Mouse (Mus musculus): ENCODE measurements around the gene Wbp1l.
"Not testable (repeated sequence)": the region's sequence is repeated elsewhere in the genome, so short reads cannot be mapped to it uniquely, and the experiment has no call there.

Gene Wbp1l

DNA sequence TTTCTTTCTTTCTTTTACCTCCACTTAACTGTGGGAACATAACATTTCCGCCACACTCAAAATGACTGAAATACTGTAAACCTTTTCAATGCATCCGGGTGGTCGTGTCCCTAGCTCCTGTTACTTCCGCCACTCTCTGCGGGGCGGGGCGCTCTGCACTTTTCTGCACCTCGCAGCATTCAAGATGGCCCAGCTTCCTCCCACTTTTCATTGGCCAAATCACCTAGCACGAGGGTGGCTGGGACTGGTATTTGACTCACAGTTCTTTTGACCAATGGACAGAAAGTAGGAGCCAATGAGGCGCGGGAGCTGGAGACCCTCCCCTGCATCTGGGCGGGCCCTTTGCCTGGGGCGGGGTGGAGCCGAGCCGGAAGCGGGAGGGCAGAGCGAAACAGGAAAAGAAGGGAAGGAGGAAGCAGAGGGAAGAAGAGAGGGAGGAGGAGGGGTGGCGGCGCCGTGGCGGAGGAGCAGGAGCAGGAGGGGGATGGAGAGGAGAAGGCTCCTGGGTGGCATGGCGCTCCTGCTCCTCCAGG is at the start of gene Wbp1l:
Gene Wbp1l, plus strand, starts transcription at position 365 of the 533 bp plus-strand sequence.
- DNase-seq (ENCODE audit: low read depth, low spot score), result peak; percentile 100

DNA sequence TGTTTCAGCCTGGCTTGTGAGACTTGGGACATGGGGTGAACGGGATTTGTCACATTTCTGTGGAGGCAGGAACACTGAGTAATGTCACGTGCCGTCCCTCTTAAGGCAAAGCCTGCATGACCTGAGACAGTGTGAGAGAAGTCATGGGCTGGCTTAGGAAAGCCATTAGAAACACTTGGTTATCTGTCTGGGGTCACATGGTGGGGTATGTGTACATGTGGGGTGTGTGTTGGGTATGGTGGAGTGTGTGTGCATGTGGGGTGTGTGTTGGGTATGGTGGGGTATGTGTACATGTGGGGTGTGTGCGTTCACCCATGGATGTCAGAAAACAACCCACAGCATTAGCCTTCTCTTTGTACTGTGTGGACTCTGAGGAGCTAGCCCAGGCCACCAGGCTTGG is 48.5 kb upstream of the Wbp1l start:
- no peak for DNase-seq (ENCODE audit: low read depth, low spot score)

DNA sequence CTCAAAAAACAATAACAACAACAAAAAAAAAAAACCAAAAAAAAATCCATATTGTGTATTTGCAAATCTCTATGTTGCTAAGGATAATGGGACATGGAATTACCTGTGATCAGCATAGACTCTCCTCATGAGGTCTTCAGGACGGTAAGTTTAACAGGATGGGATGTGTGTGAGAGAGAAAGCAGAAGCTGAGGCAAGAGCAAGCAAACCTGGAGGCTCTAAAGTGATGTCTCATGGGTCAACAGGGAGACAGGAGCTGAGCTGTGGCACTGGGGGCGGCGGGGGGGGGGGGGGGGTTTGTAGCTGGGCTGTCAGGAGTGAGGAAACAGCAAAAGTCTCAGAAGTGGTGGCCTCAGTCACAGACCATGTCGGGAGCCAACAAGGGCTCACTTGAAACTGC is 46.4 kb upstream of the Wbp1l start:
- no peak for DNase-seq (ENCODE audit: low read depth, low spot score)

DNA sequence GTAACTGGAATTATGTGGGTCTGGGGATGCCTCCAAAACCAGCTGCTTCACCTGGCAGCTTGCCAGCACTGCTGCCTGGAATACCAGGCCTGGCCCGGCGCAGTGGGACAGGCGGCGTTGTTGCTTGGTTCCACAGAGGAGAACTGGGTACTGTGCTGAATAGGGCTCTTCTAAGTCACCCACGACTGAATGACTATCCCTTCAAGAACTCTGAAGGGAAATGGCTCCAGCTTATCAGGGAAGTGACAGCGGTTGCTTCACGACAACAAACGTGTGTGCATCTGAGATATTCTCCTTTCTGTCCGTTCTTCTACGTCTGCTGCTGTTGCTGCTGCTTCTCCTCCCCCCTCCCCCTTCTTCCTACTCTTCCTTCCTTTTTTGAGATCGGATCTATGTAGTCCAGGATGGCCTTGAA is 45.3 kb upstream of the Wbp1l start:
- no peak for DNase-seq (ENCODE audit: low read depth, low spot score)

DNA sequence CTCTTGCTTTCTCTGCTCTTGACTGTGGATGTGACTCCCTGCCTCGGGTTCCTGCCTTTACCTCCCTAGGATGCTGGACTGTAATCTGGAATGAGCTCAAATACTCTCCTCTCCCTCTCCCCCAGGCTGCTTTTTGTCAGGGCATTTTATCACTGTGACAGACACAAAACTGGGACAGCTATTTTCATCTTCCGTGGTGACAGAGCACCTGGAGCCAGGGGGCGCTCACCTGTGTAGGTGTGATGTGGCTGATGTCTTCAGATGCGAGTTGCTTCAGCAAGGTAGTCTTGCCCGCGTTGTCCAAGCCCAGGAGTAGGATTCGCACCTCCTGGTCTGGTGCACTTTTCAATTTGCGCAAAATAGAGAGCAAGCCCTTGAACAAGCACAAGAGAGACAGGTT is 40.9 kb upstream of the Wbp1l start:
- no peak for DNase-seq (ENCODE audit: low read depth, low spot score)

DNA sequence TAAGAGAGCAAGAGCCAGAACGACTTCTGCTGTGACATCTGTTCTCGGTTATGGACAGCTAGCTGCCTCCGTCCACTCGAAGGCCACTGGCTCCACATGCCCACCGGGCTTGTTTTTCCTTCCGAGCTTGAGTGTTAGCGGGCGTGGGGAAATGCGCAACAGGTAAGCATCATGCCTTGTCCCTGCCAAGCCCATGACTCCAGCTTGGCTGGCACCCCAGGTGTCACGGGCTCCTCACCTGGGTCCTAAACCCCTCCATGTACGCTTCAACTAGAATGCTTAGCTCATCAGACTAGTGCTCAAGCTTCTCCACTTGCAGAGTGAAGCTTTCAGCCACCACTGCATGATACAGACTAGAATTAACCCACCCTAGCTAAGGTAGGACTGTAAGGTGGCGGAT is 40.3 kb upstream of the Wbp1l start:
- DNase-seq (ENCODE audit: low read depth, low spot score), result no peak

DNA sequence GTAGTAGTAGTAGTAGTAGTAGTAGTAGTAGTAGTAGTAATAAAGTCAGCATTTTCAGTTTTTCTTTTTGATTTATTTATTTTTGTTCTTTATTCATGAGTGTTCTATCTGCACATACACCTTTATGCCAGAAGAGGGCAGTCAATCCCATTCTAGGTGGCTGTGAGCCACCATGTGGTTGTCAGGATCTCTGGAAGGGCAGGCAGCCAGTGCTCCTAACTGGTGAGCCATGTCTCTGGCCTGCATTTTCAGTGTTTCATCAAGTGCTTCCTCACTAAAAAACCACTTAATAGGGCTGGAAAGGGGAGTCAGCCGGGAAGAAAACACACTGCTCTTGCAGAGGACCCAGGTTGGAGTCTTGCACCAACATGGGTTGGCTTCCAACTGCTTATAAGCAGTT is 36.8 kb upstream of the Wbp1l start:
- peak; percentile 93 for DNase-seq (ENCODE audit: low read depth, low spot score)

DNA sequence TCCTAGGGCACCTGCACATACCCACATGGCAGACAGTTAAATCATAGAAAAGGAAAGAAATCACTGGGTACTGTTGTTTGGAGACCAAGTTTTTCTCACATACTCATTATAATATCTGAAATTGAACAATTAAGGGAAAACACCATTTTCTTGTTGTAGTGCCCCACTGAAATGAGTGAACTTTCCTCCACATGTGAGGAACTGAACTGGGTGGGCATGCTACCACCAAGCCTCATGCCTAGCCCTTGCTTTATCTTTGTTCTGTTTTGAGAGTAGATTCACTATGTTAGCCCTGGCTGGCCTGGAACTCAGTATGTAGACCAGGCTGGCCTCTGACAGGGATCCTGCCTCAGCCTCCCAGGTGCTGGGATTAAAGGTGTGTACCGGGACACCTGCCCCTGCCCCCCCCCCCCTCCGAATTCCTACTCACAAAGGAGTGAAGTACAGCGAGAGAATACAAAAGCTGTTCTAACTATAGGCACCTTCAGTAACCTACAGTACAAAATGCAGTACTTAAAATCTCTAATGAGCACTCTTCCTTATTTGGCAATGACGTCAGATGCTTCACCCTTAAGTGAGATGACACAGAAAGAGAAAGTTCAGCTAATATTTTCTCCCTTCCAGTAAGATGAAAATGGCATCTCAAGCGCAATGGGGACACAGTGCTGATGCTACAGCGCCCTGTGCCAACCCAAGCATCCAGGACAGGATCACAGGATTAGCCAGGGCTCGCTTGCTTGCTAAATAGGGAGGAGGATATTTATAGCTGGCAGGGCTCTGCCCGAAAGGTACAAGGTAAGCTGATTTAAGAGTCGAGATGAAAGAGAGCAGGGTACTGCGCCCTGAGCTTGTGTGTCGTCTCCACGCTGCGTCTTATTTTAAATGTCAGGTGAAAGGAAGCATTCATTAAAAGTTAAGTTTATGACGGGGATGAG is 36.0 kb upstream of the Wbp1l start:
- DNase-seq (ENCODE audit: low read depth, low spot score), result no peak

DNA sequence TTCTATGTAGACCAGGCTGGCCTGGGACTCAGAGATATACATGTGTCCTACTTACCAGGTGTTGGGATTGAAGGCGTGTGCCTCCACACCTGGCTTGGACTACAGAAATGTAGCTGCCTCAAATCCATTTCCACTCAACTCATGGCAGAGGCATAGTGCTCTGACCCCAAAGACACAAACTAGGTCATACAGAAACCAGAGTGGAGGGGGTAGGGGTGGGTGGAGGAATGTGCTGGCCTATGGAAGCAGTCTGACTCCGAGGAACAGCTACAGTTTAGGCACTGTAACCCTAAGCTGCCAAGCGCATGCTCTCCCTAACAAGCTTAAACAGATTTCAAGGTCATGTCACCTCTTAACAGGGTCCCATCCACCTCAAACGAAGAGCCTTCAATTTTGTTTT is 35.3 kb upstream of the Wbp1l start:
- DNase-seq (ENCODE audit: low read depth, low spot score), result no peak

DNA sequence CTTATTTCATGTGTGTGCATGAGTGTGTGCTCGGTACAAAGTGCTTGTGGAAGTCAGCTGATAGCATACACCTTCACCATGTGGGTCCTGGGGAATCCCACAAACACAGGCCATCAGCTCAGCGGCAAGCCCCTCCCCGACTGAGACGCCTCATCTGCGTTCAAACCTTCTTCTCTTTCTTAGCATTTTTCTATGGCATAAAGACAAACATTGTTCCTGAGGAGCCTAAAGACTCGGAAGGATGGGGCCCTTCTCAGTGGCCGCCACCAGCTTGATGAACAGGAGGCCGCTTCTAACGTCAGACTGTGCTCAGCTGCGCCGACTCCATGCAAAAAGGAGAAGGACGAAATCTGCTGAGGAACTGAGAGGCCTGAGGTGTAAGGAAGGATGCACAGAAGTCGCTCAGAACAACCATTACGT is 34.8 kb upstream of the Wbp1l start:
- no peak for DNase-seq (ENCODE audit: low read depth, low spot score)

DNA sequence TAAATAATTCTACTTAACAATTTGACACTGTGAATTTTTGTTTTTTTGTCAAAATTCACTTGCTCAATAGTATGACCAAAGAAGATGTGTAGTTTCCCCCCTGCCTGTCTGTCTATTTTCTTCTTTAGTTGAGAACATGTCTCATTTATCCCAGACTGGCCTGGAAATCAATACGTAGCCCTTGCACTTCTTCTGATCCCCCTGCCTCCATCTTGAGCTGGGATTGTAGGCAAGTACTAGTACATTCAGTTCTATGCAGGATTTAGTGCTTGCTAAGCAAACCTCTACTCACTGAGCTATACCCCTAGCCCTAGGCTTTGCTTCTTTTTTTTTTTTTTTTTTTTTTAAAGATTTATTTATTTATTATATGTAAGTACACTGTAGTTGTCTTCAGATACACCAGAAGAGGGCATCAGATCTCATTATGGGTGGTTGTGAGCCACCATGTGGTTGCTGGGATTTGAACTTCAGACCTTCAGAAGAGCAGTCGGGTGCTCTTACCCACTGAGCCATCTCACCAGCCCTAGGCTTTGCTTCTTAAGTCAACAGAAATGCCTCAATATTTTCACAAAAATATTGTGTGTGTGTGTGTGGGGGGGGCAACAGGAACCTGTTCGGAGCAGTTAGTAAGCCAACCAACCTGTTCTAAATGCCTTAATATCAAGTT is 27.5 kb upstream of the Wbp1l start:
- DNase-seq (ENCODE audit: low read depth, low spot score), result not testable (repeated sequence)

DNA sequence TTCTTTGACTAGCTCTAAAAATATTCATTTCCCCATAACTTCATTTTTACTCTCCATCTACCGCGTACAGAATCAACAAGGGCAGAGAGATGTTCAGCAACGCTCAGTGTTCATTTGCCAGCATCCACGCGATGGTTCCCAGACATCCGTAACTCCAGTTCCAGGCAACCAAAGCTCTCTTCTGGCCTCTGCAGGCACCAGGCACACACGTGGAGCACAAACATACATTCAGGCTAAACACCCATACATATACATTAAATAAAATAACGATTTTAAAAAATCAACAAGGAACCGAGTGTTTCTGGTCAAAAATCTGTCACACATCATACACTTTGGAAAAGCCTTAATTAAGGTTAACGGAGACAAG is 27.0 kb upstream of the Wbp1l start:
- DNase-seq (ENCODE audit: low read depth, low spot score), result peak; percentile 56

DNA sequence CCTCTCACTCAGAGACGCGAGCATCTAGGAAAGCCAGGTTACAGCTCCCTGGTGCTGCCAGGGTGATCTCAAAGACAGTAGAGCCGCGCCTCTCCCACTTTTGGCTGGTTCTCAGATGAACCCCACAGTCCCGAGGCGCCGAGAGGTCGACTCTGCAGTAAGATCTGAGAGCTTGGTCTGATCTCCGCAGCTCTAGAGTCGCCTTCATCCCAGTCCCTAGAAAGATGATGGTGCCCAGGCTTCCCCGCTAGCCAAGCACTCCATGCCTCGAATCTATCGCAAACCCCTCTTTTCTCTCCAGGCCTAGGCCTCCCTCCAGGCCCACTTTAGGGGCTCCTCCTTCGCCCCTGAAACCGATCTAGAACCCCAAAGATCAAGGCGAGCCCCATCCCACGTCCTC is 26.3 kb upstream of the Wbp1l start:
- DNase-seq (ENCODE audit: low read depth, low spot score), result peak; percentile 62

DNA sequence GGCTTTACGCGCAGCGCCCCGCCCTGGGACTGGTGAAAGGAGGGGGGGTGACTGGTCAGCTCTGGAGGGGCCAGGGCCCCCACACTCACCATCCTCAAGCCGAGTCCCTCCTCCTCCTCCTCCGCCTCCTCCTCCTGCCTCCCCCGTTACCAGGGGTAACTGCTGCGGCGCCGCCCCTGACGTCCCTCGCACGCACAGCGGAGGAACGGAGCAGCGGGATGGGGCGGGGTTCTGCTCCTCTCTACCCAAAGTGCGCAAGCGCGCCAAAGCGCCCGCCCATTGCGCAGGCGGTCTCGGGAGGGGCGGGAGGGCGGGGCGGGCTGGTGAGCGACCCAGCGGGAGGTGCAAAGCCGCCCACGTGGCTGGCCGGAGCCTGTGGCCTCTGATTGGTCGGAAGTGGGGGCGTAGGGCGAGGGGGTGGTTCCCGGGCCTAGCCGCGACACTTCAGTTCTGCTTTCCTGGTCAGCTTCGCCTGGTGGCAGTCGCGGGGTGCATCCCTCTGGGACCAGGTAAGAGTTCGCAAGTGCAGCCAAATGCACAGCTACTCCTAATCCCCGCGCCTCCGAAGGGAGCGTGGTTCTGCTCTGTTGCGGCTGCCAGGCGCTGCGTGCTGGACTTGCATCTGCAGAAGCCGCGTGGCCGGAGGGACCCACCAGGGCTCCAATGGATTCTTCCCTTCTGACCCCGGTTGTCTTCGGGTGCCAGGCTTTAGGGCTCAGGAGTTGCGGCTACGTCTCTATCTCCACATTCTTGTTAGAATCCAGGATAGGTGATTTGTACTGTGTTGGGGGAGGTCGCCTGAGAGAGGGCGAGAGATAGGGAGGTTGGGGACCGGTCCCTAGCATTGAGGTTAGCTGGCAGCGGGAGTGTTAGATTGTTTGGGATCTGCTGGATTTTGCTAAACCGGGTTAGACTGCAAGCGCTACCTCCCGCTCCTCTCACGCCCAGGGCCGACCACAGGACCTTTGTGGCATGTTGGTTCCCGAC is 25.6 kb upstream of the Wbp1l start, which contains the start of the genes Arl3 and Sfxn2:
Gene Arl3, minus strand, starts transcription at position 248 of the 987 bp plus-strand sequence.
Gene Sfxn2, plus strand, starts transcription at position 415 of the 987 bp plus-strand sequence.
- peak; percentile 96 for DNase-seq (ENCODE audit: low read depth, low spot score)

DNA sequence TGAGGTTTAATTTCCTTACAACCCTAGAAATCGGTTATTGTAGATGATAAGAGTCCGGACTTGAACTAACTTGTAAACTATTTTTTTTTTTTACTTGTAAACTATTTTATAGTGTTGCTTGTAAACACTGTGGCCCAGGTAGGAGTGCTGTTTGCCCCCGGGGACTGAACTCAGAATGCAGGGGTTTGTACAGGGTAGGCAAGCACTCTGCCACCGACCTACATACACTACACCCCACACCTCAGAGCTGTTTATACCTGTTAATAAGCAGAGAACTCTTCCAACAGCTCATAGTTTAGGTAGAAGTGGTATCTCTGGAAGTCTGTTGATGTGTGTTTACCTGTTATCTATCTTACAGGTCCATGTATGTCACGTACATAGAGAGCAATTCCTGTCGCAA is 24.9 kb upstream of the Wbp1l start:
- DNase-seq (ENCODE audit: low read depth, low spot score), result no peak

DNA sequence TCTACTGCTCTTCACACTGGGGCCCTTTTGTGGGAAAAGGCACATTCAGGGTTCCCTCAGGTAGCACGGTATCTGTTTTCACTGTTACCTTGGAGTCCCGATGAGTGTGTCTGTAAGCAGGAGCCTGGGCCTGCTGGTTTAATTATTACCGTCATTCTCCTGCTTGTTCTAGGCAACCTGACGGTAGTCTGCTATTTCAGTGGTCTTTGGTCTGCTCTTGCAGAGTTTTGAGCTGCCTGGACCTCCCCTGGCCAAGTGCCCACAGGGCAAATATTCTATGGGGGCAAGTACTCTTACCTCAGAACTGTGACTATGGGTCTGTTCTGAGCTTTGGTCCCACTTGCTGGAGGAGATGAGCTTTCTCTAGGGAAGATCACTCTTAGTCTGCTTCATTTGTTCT is 23.7 kb upstream of the Wbp1l start:
- no peak for DNase-seq (ENCODE audit: low read depth, low spot score)

DNA sequence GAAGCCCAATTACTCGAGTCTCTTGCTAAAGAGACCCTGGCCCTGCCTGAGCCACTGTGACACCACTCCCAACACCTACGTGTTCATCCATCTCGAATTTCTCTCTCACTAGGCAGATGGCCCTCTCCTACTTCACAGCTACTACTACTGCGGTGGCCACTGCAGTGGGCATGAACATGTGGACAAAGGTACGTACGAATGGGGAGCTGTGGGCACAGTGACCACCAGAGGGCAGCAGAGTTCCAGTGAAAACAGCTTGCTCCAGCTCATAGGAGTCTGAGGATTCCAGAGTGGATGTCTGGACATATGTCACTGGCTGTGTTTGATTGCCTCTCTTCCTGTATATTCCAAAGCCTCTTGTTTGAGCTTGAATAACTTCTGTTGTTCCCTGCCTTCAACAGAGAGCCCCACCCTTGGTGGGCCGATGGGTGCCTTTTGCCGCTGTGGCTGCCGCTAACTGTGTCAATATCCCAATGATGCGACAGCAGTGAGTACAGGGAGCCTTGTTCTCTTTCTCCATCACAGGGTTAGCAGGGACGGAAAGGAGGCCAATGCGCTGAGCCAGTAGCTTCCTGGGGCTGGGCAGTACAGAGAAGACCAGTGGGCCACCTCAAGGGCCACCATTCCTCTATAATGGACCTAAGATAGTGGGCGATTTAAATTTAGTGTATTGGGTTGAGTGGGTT is 10.9 kb upstream of the Wbp1l start:
- DNase-seq (ENCODE audit: low read depth, low spot score), result peak; percentile 91

DNA sequence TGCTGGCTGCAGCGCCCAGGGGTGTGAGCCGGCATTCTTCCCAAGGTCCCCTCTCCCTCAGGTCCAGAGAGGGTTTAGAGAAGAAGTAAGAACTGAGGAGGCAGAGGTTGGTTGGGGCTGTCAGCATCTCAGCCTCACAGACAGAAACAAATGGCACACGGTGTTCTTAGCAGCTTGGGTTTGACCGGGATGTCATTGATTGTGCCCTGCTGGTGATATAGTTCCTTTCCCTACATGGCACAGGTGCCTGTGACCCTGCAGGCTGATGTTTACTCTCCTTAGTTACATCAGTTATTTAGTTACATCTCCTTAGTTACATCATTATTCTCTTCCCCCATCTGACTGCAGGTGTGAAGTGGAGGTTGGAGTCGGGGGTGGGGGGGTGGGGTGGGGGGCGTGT is 7.3 kb upstream of the Wbp1l start:
- DNase-seq (ENCODE audit: low read depth, low spot score), result no peak

DNA sequence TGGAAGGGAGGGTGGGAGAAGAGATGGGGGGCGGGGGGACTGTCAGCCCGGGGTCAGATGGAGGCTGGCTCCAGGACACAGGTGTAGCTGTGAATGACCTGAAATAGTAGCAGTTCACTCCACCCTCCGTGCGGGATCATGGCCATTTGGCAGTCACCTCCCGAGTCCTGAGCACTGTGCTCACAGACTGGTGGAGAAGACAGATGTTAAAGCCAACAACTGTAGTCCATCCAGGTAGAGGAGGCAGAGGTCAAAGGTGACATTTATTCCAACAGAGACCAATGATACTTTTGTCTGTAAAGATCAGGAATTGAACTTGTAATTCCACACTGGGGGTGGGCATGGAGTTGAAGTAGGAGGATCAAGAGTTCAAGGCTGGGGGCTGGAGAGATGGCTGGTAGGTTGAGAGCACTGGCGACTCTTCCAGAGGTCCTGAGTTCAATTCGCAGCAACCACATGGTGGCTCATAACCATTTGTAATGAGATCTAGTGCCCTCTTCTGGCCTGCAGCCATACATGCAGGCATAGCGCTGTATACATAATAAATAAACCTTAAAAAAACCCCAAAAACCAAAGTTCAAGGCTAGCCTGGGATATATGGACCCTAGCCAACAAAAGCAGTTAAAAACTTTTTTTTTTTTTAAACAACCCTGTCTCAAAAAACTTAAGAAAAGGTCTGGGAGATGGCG is 6.0 kb upstream of the Wbp1l start:
- peak; percentile 39 for DNase-seq (ENCODE audit: low read depth, low spot score)

DNA sequence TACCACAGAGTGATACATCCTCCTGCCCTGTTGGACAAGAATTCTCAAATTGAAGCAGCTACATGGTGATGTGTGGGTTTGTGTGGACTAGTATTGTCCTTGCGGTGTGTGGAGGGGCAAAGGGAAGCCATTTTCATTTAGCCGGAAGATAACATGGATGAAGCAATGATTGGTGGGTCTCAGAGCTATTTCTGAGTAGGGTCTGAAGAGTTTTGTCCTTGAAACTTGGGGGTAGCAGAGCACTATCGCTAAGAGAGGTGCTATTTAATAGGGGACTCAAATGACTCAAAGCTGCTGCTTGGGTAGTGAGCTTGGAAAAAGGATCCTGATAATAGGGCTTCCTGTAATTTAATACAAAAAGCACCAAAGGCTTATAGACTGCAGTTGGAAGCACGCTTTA is 697 bp upstream of the Wbp1l start:
- peak; percentile 21 for DNase-seq (ENCODE audit: low read depth, low spot score)
